Mouse (Mus musculus) fat pad, adult 2 months (tissue): ENCODE measurements around the gene Pcx.

Experiments
- DNase-seq: peaks from one replicate; pipeline ENCODE4 v3.0.0-alpha.2; 2011; ENCODE audit warnings: low read depth, low spot score; ENCODE audit errors: extremely low read depth

The Pcx gene

GRCm38 (mm10) chr19:4616546-4616945 is 106.3 kb downstream of the Pcx start:
- no peak for DNase-seq

GRCm38 (mm10) chr19:4618183-4618582 is 107.9 kb downstream of the Pcx start:
- DNase-seq = no peak

- DNase-seq = no peak
These were observed 109.2 kb downstream of the Pcx start for GRCm38 (mm10) chr19:4619461-4619860.

- no peak for DNase-seq
These were observed 110.4 kb downstream of the Pcx start for GRCm38 (mm10) chr19:4620721-4621120.

GRCm38 (mm10) chr19:4622780-4623179 is 112.5 kb downstream of the Pcx start:
- DNase-seq = no peak

- no peak for DNase-seq
These were observed 113.1 kb downstream of the Pcx start for GRCm38 (mm10) chr19:4623419-4623818.

GRCm38 (mm10) chr19:4624006-4624405 is 113.7 kb downstream of the Pcx start:
- no peak for DNase-seq

GRCm38 (mm10) chr19:4624406-4625178 is 114.3 kb downstream of the Pcx start:
- no peak for DNase-seq

GRCm38 (mm10) chr19:4625179-4625828 is 115.0 kb downstream of the Pcx start, which contains the start of gene Rce1:
Gene Rce1 (minus strand): TSS chr19:4625641.
- DNase-seq = no peak

GRCm38 (mm10) chr19:4625829-4626535 is 115.7 kb downstream of the Pcx start:
- no peak for DNase-seq

- DNase-seq = no peak
These were observed 118.5 kb downstream of the Pcx start for GRCm38 (mm10) chr19:4628819-4629218.

GRCm38 (mm10) chr19:4635986-4636385 is 125.7 kb downstream of the Pcx start:
- no peak for DNase-seq

- no peak for DNase-seq
These were observed 134.0 kb downstream of the Pcx start for GRCm38 (mm10) chr19:4644271-4644670.

- DNase-seq = no peak
These were observed 136.7 kb downstream of the Pcx start for GRCm38 (mm10) chr19:4646917-4647492.

- no peak for DNase-seq
These were observed 147.9 kb downstream of the Pcx start for GRCm38 (mm10) chr19:4658156-4658555.

- DNase-seq = no peak
These were observed 156.5 kb downstream of the Pcx start for GRCm38 (mm10) chr19:4666815-4667214.

- DNase-seq = no peak
These were observed 160.5 kb downstream of the Pcx start for GRCm38 (mm10) chr19:4670776-4671175.
